Mouse (Mus musculus): ENCODE measurements at regions not wholly inside any gene's neighbourhood (a gene's known extent, or its start where the extent isn't known, plus 50 kb on each side); places are given as distances from the start of the nearest gene placed in this dataset.

- Histone ChIP-seq H3K36me3 (no peaks in the 10 kb centered on the region), H3K27ac (no peak overlapping the region), H3K4me3 (no peak overlapping the region), H3K9me3 (no peaks in the 10 kb centered on the region), H3K4me1 (no peaks in the 10 kb centered on the region), H3K27me3 (ENCODE audit: insufficient read depth, poor library complexity, severe bottlenecking) (no peaks in the 10 kb centered on the region)
- DNase-seq (ENCODE audit: low spot score): no peak
- 78% methylated on average over 7 of the region's 7 CpGs for WGBS
Measured at GRCm38 (mm10) chr17:62546286-62546685, 334.8 kb downstream of the Efna5 start.

- no peak overlapping the region for H3K4me3 ChIP-seq
- 60% methylated on average over 9 of the region's 9 CpGs for WGBS
- DNase-seq (ENCODE audit: low spot score): no peak
- no peaks in the 10 kb centered on the region for H3K36me3 ChIP-seq
- H3K27ac ChIP-seq: no peak overlapping the region
- H3K4me1 ChIP-seq: no peaks in the 10 kb centered on the region
- no peaks in the 10 kb centered on the region for H3K9me3 ChIP-seq
- no peaks in the 10 kb centered on the region for H3K27me3 ChIP-seq (ENCODE audit: insufficient read depth, poor library complexity, severe bottlenecking)
Measured at GRCm38 (mm10) chr17:62545330-62545729, 335.8 kb downstream of the Efna5 start.

- no peaks in the 10 kb centered on the region for H3K27me3 ChIP-seq (ENCODE audit: insufficient read depth, poor library complexity, severe bottlenecking)
- no peak overlapping the region for H3K4me3 ChIP-seq
- H3K9me3 ChIP-seq: no peaks in the 10 kb centered on the region
- H3K36me3 ChIP-seq: no peaks in the 10 kb centered on the region
- no peak overlapping the region for H3K27ac ChIP-seq
- H3K4me1 ChIP-seq: no peaks in the 10 kb centered on the region
- no peak for DNase-seq (ENCODE audit: low spot score)
- 81% methylated on average over 18 of the region's 18 CpGs for WGBS
Measured at GRCm38 (mm10) chr17:62543056-62543975, 337.8 kb downstream of the Efna5 start.

- DNase-seq (ENCODE audit: low spot score): no peak
- H3K27me3 ChIP-seq (ENCODE audit: insufficient read depth, poor library complexity, severe bottlenecking): no peaks in the 10 kb centered on the region
- no peak overlapping the region for H3K4me3 ChIP-seq
- H3K36me3 ChIP-seq: no peaks in the 10 kb centered on the region
- 85% methylated on average over 2 of the region's 2 CpGs for WGBS
- H3K4me1 ChIP-seq: no peaks in the 10 kb centered on the region
- H3K27ac ChIP-seq: no peak overlapping the region
- no peaks in the 10 kb centered on the region for H3K9me3 ChIP-seq
Measured at GRCm38 (mm10) chr17:62529911-62530310, 351.2 kb downstream of the Efna5 start.

GRCm38 (mm10) chr17:62527556-62527955 lies 353.6 kb downstream of the Efna5 start:
- Histone ChIP-seq H3K4me3 (no peak overlapping the region), H3K36me3 (no peaks in the 10 kb centered on the region), H3K27ac (no peak overlapping the region), H3K9me3 (no peaks in the 10 kb centered on the region), H3K27me3 (ENCODE audit: insufficient read depth, poor library complexity, severe bottlenecking) (no peaks in the 10 kb centered on the region), H3K4me1 (no peaks in the 10 kb centered on the region)
- WGBS: 73% methylated on average over 2 of the region's 2 CpGs
- DNase-seq (ENCODE audit: low spot score): no peak

GRCm38 (mm10) chr17:62513635-62514034 lies 367.5 kb downstream of the Efna5 start:
- H3K27ac ChIP-seq: no peak overlapping the region
- no peaks in the 10 kb centered on the region for H3K36me3 ChIP-seq
- H3K9me3 ChIP-seq: no peaks in the 10 kb centered on the region
- H3K27me3 ChIP-seq (ENCODE audit: insufficient read depth, poor library complexity, severe bottlenecking): no peaks in the 10 kb centered on the region
- H3K4me1 ChIP-seq: 0 out of 2 replicates have a peak, but pooled peaks cover 2% of the 10 kb centered on the region
- WGBS: 51% methylated on average over 3 of the region's 3 CpGs
- no peak overlapping the region for H3K4me3 ChIP-seq
- no peak for DNase-seq (ENCODE audit: low spot score)

GRCm38 (mm10) chr17:62510184-62510583 lies 370.9 kb downstream of the Efna5 start:
- no peak for DNase-seq (ENCODE audit: low spot score)
- no peaks in the 10 kb centered on the region for H3K27me3 ChIP-seq (ENCODE audit: insufficient read depth, poor library complexity, severe bottlenecking)
- WGBS: 84% methylated on average over 4 of the region's 4 CpGs
- 0 out of 2 replicates have a peak, but pooled peaks cover 2% of the 10 kb centered on the region for H3K4me1 ChIP-seq
- no peaks in the 10 kb centered on the region for H3K36me3 ChIP-seq
- no peak overlapping the region for H3K27ac ChIP-seq
- H3K4me3 ChIP-seq: no peak overlapping the region
- H3K9me3 ChIP-seq: no peaks in the 10 kb centered on the region

GRCm38 (mm10) chr17:62507766-62508485 lies 373.2 kb downstream of the Efna5 start:
- Histone ChIP-seq H3K27me3 (ENCODE audit: insufficient read depth, poor library complexity, severe bottlenecking) (no peaks in the 10 kb centered on the region), H3K27ac (no peak overlapping the region), H3K4me3 (no peak overlapping the region), H3K4me1 (0 out of 2 replicates have a peak, but pooled peaks cover 5% of the 10 kb centered on the region), H3K36me3 (no peaks in the 10 kb centered on the region), H3K9me3 (no peaks in the 10 kb centered on the region)
- WGBS: 66% methylated on average over 13 of the region's 13 CpGs
- DNase-seq (ENCODE audit: low spot score): no peak

GRCm38 (mm10) chr17:62504691-62505090 lies 376.4 kb downstream of the Efna5 start:
- 0 out of 2 replicates have a peak, but pooled peaks cover 2% of the 10 kb centered on the region for H3K4me1 ChIP-seq
- no peak overlapping the region for H3K4me3 ChIP-seq
- H3K27ac ChIP-seq: no peak overlapping the region
- WGBS: 72% methylated on average over 6 of the region's 6 CpGs
- H3K9me3 ChIP-seq: no peaks in the 10 kb centered on the region; the same call in 1 of the 2 replicates
- H3K27me3 ChIP-seq (ENCODE audit: insufficient read depth, poor library complexity, severe bottlenecking): no peaks in the 10 kb centered on the region
- DNase-seq (ENCODE audit: low spot score): no peak
- H3K36me3 ChIP-seq: no peaks in the 10 kb centered on the region

- no peak overlapping the region for H3K27ac ChIP-seq
- no peaks in the 10 kb centered on the region for H3K27me3 ChIP-seq (ENCODE audit: insufficient read depth, poor library complexity, severe bottlenecking)
- H3K36me3 ChIP-seq: no peaks in the 10 kb centered on the region
- WGBS: 77% methylated on average over 5 of the region's 5 CpGs
- no peaks in the 10 kb centered on the region for H3K4me1 ChIP-seq
- no peaks in the 10 kb centered on the region for H3K9me3 ChIP-seq
- H3K4me3 ChIP-seq: no peak overlapping the region
- no peak for DNase-seq (ENCODE audit: low spot score)
Measured at GRCm38 (mm10) chr17:62470739-62471138, 410.4 kb downstream of the Efna5 start.

GRCm38 (mm10) chr17:62469367-62469766 lies 411.8 kb downstream of the Efna5 start:
- no peak overlapping the region for H3K27ac ChIP-seq
- DNase-seq (ENCODE audit: low spot score): no peak
- H3K4me3 ChIP-seq: no peak overlapping the region
- H3K27me3 ChIP-seq (ENCODE audit: insufficient read depth, poor library complexity, severe bottlenecking): no peaks in the 10 kb centered on the region
- no peaks in the 10 kb centered on the region for H3K4me1 ChIP-seq
- no peaks in the 10 kb centered on the region for H3K9me3 ChIP-seq
- WGBS: 93% methylated on average over 1 of the region's 1 CpGs
- no peaks in the 10 kb centered on the region for H3K36me3 ChIP-seq

GRCm38 (mm10) chr17:62468859-62469258 lies 412.3 kb downstream of the Efna5 start:
- no peak for DNase-seq (ENCODE audit: low spot score)
- H3K9me3 ChIP-seq: no peaks in the 10 kb centered on the region
- WGBS: 68% methylated on average over 7 of the region's 7 CpGs
- no peak overlapping the region for H3K27ac ChIP-seq
- H3K36me3 ChIP-seq: no peaks in the 10 kb centered on the region
- H3K4me1 ChIP-seq: no peaks in the 10 kb centered on the region
- no peak overlapping the region for H3K4me3 ChIP-seq
- no peaks in the 10 kb centered on the region for H3K27me3 ChIP-seq (ENCODE audit: insufficient read depth, poor library complexity, severe bottlenecking)

- H3K9me3 ChIP-seq: no peaks in the 10 kb centered on the region
- no peak for DNase-seq (ENCODE audit: low spot score)
- H3K36me3 ChIP-seq: no peaks in the 10 kb centered on the region
- H3K27ac ChIP-seq: no peak overlapping the region
- H3K4me3 ChIP-seq: no peak overlapping the region
- no peaks in the 10 kb centered on the region for H3K4me1 ChIP-seq
- no peaks in the 10 kb centered on the region for H3K27me3 ChIP-seq (ENCODE audit: insufficient read depth, poor library complexity, severe bottlenecking)
- WGBS: 84% methylated on average over 5 of the region's 5 CpGs
Measured at GRCm38 (mm10) chr17:62467072-62467471, 414.0 kb downstream of the Efna5 start.
